Mouse (Mus musculus) spleen, adult 2 months (tissue): ENCODE results near the gene Mfng.

Source experiments
- CTCF ChIP-seq: fragments of 200-500 bp; IDR thresholded peaks from 2 replicates; pipeline ENCODE4 v1.5.1; 2011; ENCODE audit warnings: mild to moderate bottlenecking, inconsistent platforms; ENCODE audit not compliant: insufficient read depth, insufficient read length, insufficient replicate concordance; ENCODE audit errors: extremely low read depth
- POLR2A ChIP-seq: fragments of 200-500 bp; IDR thresholded peaks from 2 replicates; pipeline ENCODE4 v1.6.1; 2011; ENCODE audit warnings: low read depth, low read length, inconsistent platforms

DNA sequence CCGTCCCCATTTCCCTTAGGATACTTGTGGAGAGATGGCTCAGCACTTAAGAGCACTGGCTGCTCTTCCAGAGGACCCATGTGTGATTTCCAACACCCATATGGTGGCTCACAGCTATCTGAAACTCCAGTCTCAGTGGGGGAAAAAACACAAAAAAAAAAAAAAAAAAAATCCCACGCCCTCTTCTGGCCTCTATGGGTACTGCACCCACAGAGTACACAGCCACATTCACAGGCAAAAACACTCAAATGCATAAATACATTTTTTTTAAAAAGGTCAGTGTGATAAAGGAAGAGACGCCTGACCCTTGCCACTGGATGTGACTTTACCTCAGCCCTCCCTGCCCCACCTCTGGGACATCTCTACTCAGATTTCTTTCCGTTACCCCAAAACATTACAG, 4.2 kb downstream of the Mfng start:
- TF ChIP-seq CTCF (no peak), POLR2A (no peak)
